ENCODE assay signal across 18 mouse cellular contexts in the genomic region with DNA sequence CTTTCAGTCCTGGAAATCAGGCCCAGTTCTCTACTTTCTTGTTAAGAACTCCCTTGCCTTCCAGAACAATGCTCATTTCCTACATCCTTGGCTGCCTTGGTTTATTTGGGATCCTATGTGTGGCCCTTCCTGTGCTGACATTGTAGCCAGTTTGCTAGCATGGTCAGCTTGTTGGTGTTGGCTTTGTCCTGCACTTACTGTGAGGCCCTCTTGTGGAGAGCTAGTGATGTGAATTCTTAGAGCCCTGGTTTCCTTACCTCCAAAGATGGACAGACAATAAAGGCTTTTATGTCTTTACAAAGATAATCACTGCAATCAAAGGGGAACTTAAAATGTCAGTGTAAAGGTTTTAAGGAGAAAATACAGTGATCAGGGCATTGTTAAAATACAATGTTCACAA. TPM values are rescaled to one million over a fixed set of nuclear protein-coding genes. Genes with fewer than 3 reads are reported as not detected.
A peak's percentile ranks its signal among the peaks of the same experiment; 100 is the strongest.
DNase-seq lines count a peak whose midpoint lies in the region; ATAC-seq and TF ChIP-seq lines count a peak whose summit lies in the region.
"Had no signal": no experiment of that assay in that cellular context is flagged by ENCODE, and none has a peak within 500 bp of the region (broad histone marks: within the 10 kb centered on the region; RNA-seq: fewer than 3 reads in every experiment).

No protein-coding gene starts in this region.

- no peaks in the 10 kb centered on the region for H3K4me1 ChIP-seq in lung, embryonic 14.5 days (ENCODE audit: insufficient read depth)
- no peaks in the 10 kb centered on the region for H3K4me1 ChIP-seq in MEL (ENCODE audit: control insufficient read depth in 1 of 2, insufficient read depth in 2 of 2, low read length in 2 of 2)
- H3K4me1 ChIP-seq: embryonic facial prominence, embryonic 12.5 days; forebrain, embryonic 10.5 days; heart, embryonic 15.5 days; limb, embryonic 13.5 days had no signal

- no peak overlapping the region for H3K4me2 ChIP-seq in lung, embryonic 14.5 days
- H3K4me2 ChIP-seq: embryonic facial prominence, embryonic 12.5 days; heart, embryonic 15.5 days; limb, embryonic 13.5 days had no signal

- H3K9ac ChIP-seq in lung, embryonic 14.5 days, result no peak overlapping the region
- H3K9ac ChIP-seq in MEL (ENCODE audit: control insufficient read depth, low read depth, low read length, poor library complexity, severe bottlenecking), result no peak overlapping the region
- H3K9ac ChIP-seq: embryonic facial prominence, embryonic 12.5 days; heart, embryonic 15.5 days; limb, embryonic 13.5 days had no signal

- no peaks in the 10 kb centered on the region for H3K27me3 ChIP-seq in lung, embryonic 14.5 days (ENCODE audit: insufficient read depth, low read length)
- no peaks in the 10 kb centered on the region for H3K27me3 ChIP-seq in MEL (ENCODE audit: control insufficient read depth in 1 of 2, insufficient read depth in 2 of 2, low read length in 2 of 2)
- H3K27me3 ChIP-seq: embryonic facial prominence, embryonic 12.5 days; heart, embryonic 15.5 days; limb, embryonic 13.5 days had no signal

- TF ChIP-seq RAD21 in MEL (IDR thresholded peaks at IDR 0.05; ENCODE audit: low read depth, low read length), result no peak

- no peak for TF ChIP-seq EP300 in MEL (IDR thresholded peaks at IDR 0.05; ENCODE audit: low read depth in 1 of 2, low read length in 2 of 2)

- no peaks in the 10 kb centered on the region for H3K79me2 ChIP-seq in MEL (ENCODE audit: control insufficient read depth, insufficient read depth, low read length, poor library complexity)

- no peak for TF ChIP-seq POLR2A in MEL (IDR thresholded peaks at IDR 0.05; ENCODE audit: control insufficient read depth in 1 of 2, insufficient read depth in 1 of 2, low read depth in 1 of 2, low read length in 2 of 2, poor library complexity in 1 of 2)

- H3K27ac ChIP-seq in lung, embryonic 14.5 days (ENCODE audit: low read depth), result no peak overlapping the region
- H3K27ac ChIP-seq in MEL (ENCODE audit: control insufficient read depth, low read depth, low read length), result no peak overlapping the region
- H3K27ac ChIP-seq: embryonic facial prominence, embryonic 12.5 days; forebrain, embryonic 10.5 days; heart, embryonic 15.5 days; limb, embryonic 13.5 days had no signal

- no peaks in the 10 kb centered on the region for H3K36me3 ChIP-seq in lung, embryonic 14.5 days (ENCODE audit: insufficient read depth)
- no peaks in the 10 kb centered on the region for H3K36me3 ChIP-seq in MEL (ENCODE audit: control insufficient read depth in 1 of 2, insufficient read depth in 2 of 2, low read length in 2 of 2)
- H3K36me3 ChIP-seq: embryonic facial prominence, embryonic 12.5 days; forebrain, embryonic 10.5 days; G1E; heart, embryonic 15.5 days; limb, embryonic 13.5 days had no signal

- DNase-seq in heart, postnatal 10 days, result peak; percentile 13 to 17
- no peak for DNase-seq in heart, adult 9 months (ENCODE audit: low spot score in 2 of 2)
- peak; percentile 38 for DNase-seq in lung, embryonic 14.5 days
- no peak for DNase-seq in lung, postnatal 25 days (ENCODE audit: low spot score)
- no peak for DNase-seq in MEL (ENCODE audit: low read depth, low spot score)
- DNase-seq in right cerebral cortex, postnatal 36 days (ENCODE audit: low spot score in 2 of 2), result no peak
- DNase-seq: cerebellum, adult 11-12 months; kidney, postnatal 10 days; layer of hippocampus, postnatal 36 days; lung, postnatal 14 days; right cerebral cortex, adult 18-20 months; thymus, adult 18-20 months had no signal

- TF ChIP-seq CTCF in lung, embryonic 14.5 days (IDR thresholded peaks at IDR 0.05; ENCODE audit: low read depth), result peak; percentile 50
- TF ChIP-seq CTCF in MEL (IDR thresholded peaks at IDR 0.05 in 2 of 3, conservative IDR thresholded peaks at IDR 0.05 in 1 of 3; ENCODE audit: control insufficient read depth in 1 of 3, insufficient read depth in 1 of 3, low read depth in 2 of 3, low read length in 3 of 3, poor library complexity in 1 of 3, severe bottlenecking in 1 of 3), result no peak

- H3K9me3 ChIP-seq in lung, embryonic 14.5 days (ENCODE audit: low read depth, low read length), result no peaks in the 10 kb centered on the region
- no peaks in the 10 kb centered on the region for H3K9me3 ChIP-seq in MEL (replicated peaks; ENCODE audit: insufficient read depth, low read length)
- H3K9me3 ChIP-seq: embryonic facial prominence, embryonic 12.5 days; forebrain, embryonic 10.5 days; G1E; heart, embryonic 15.5 days; limb, embryonic 13.5 days had no signal

- ATAC-seq in lung, embryonic 14.5 days (ENCODE audit: insufficient read depth), result no peak
- ATAC-seq in common myeloid progenitor, adult 5-6 weeks (replicated peaks; ENCODE audit: low read depth, poor library complexity, severe bottlenecking), result 0 out of 2 replicates have a peak, but pooled peaks have one; percentile 45

- intact Hi-C loops in heart, postnatal 10 days (cut with DNase I), result loop anchor here (5.0 kb wide), 1 partner anchor 65 kb away; a partner anchor contains a TSS

- H3K4me3 ChIP-seq in lung, embryonic 14.5 days (ENCODE audit: low read depth, low read length), result no peak overlapping the region
- no peak overlapping the region for H3K4me3 ChIP-seq in MEL (ENCODE audit: control insufficient read depth in 1 of 2, insufficient read depth in 1 of 2, low read depth in 2 of 2, low read length in 2 of 2)
- H3K4me3 ChIP-seq: embryonic facial prominence, embryonic 12.5 days; forebrain, embryonic 10.5 days; heart, embryonic 15.5 days; limb, embryonic 13.5 days had no signal

TF ChIP-seq in MEL, 35 proteins besides CTCF, POLR2A, EP300 and RAD21:
- TF ChIP-seq SMC3 (IDR thresholded peaks at IDR 0.05; ENCODE audit: low read depth, low read length) (0 out of 2 replicates have a peak, but pooled peaks have one; percentile 8), ELF1 (IDR thresholded peaks at IDR 0.05; ENCODE audit: low read depth, low read length) (no peak)
TF ChIP-seq in MEL: peak in this region for 1.

RNA-seq across cellular contexts. Expression of a gene that starts 32.9 kb away (rescaled TPM):
- total RNA-seq in heart, postnatal 10 days (2021), result 10 to 100 TPM; 31.7 to 41.2 TPM
- polyA plus RNA-seq in lung, embryonic 14.5 days (2014; fragmentation: Nextera tagmentation; extraction: Ambion mirVana), result 40.4 and 46.9 TPM in 2 replicates
- 8.1 and 10.1 TPM in 2 replicates for total RNA-seq in MEL (2012; rRNA removed)
- polyA plus RNA-seq in MEL (2012; ENCODE audit: insufficient read depth in 1 of 2, insufficient read length in 2 of 2, low read depth in 1 of 2, low replicate concordance in 2 of 2, missing spikeins in 1 of 2), result 1 to 10 TPM in 1 of 2 experiments, not detected in 1; 4.8 TPM
- total RNA-seq in common myeloid progenitor, adult 5-6 weeks (2017), result 21.5 and 26.6 TPM in 2 replicates

Comparison
In these comparisons a context has a peak if more than half of its experiments do, and no peak if none do; other contexts are left out.
1. DNase-seq: peak in heart, postnatal 10 days (2 of 2) and lung, embryonic 14.5 days (single experiment); none in heart, adult 9 months (0 of 2), lung, postnatal 25 days (single experiment), MEL (single experiment) and right cerebral cortex, postnatal 36 days (0 of 2).